Mouse (Mus musculus): ENCODE data around the gene Aqp9.

Aqp9 gene

GRCm38 (mm10) chr9:71068866-71069390 lies 99.6 kb downstream of the Aqp9 start:
- no peak for DNase-seq (ENCODE audit: low spot score in 2 of 2)

- DNase-seq (ENCODE audit: low spot score in 2 of 2): no peak
These were observed 101.3 kb downstream of the Aqp9 start for GRCm38 (mm10) chr9:71067156-71067555.

- no peak for DNase-seq (ENCODE audit: low spot score in 2 of 2)
These were observed 102.0 kb downstream of the Aqp9 start for GRCm38 (mm10) chr9:71066491-71066890.

GRCm38 (mm10) chr9:71065343-71065875 lies 103.1 kb downstream of the Aqp9 start:
- no peak for DNase-seq (ENCODE audit: low spot score in 2 of 2)

- DNase-seq (ENCODE audit: low spot score in 2 of 2): no peak
These were observed 104.1 kb downstream of the Aqp9 start for GRCm38 (mm10) chr9:71064291-71064840.

GRCm38 (mm10) chr9:71063551-71063950 lies 104.9 kb downstream of the Aqp9 start:
- DNase-seq (ENCODE audit: low spot score in 2 of 2): no peak

GRCm38 (mm10) chr9:71062976-71063375 lies 105.5 kb downstream of the Aqp9 start:
- no peak for DNase-seq (ENCODE audit: low spot score in 2 of 2)

- no peak for DNase-seq (ENCODE audit: low spot score in 2 of 2)
These were observed 106.2 kb downstream of the Aqp9 start for GRCm38 (mm10) chr9:71062301-71062700.
